Mouse (Mus musculus) R1 (cell line): ENCODE measurements around the gene Gm9964.
A peak's percentile ranks its signal among the peaks of the same experiment; 100 is the strongest.
"Not testable (repeated sequence)": the region's sequence is repeated elsewhere in the genome, so short reads cannot be mapped to it uniquely, and the experiment has no call there.

Source experiments
- DNase-seq: peaks from one replicate; pipeline ENCODE4 v3.0.0-alpha.2; 2018; ENCODE audit warnings: low read depth, low spot score

Gm9964 gene

GRCm38 (mm10) chr11:79299719-79300431, 3.2 kb upstream of the Gm9964 start:
- DNase-seq = no peak

GRCm38 (mm10) chr11:79296167-79296566, 539 bp downstream of the Gm9964 start:
- peak; percentile 56 for DNase-seq

DNA sequence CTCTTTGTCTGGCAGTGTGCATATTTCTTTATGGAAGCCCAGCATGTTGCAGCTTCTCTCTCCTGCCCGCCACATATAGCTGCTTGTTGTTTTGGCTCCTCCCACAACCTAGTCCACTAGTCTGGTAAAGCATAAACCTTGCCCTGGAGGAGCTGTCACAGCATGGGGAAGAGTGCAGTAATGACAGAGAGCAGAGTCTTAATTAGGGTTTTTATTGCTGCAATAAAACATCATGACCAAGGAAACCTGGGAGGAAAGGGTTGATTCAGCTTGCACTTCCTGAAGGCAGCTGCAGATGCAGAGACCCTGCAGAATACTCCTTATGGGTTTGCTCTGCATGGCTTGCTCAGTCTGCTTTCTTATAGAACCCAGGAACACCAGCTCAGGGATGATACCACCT, 2.7 kb downstream of the Gm9964 start:
- DNase-seq = no peak

DNA sequence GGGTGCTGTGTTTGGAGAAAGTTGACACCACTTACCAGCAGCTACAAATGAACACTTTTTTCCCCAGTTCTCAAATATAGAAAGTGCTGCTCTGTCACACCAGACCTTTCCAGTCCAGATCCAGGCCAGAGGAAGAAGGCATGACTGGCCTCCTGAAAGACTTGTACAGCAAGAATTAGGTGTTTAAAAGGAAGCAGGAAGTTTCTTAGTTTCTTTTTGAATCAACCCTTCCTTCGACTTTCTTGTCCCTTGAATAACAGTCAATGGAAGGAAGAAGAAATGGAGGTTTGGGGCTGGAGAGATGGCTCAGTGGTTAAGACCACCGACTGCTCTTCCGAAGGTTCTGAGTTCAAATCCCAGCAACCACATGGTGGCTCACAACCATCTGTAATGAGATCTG, 3.7 kb downstream of the Gm9964 start:
- no peak for DNase-seq

GRCm38 (mm10) chr11:79292130-79292529, 4.6 kb downstream of the Gm9964 start:
- DNase-seq = no peak

DNA sequence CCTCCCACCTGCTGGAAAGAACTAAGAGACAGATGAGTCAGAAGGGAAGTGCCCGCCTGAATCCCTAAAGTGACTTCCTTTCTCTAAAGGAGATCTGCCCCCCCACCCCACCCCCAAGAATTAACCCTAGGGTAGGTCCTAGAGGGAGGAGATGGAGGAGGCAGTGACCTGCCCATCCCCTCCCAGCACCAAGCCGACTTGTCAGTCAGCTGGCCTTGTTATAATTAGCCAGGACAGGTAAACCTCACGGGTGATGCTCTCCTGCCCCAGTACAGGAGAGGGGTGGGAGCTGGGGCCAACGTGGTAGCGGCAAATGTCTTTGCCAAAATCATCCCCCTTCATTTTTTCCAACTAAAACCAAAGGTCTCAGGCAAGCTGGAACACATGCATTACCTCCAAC, 5.1 kb downstream of the Gm9964 start:
- no peak for DNase-seq

DNA sequence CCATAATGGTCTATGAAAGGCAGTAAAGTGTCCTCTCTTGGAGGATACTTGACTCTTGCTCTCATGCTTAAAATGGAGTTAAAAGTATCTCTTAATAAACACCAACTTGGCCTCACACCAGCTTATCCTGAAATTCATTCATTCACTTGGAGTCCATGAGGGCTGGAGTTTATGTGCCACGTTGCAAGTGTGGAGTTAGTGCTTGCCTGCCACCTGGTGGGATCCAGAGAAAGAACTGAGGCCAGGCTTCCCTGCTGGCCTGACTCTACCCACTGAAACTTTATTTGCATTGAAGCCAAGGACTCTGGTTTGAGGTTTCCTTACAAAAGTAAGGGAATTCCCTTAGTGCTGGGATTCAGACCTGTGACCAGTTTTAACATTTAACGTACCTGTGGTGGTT, 6.2 kb downstream of the Gm9964 start:
- DNase-seq = peak; percentile 66

- peak; percentile 84 for DNase-seq
These were observed 7.6 kb downstream of the Gm9964 start for GRCm38 (mm10) chr11:79288913-79289640.

- no peak for DNase-seq
These were observed 8.3 kb downstream of the Gm9964 start for GRCm38 (mm10) chr11:79288278-79288843.

GRCm38 (mm10) chr11:79287447-79287846, 9.3 kb downstream of the Gm9964 start:
- no peak for DNase-seq

GRCm38 (mm10) chr11:79286305-79286799, 10.4 kb downstream of the Gm9964 start:
- DNase-seq = no peak

GRCm38 (mm10) chr11:79283350-79284030, 13.2 kb downstream of the Gm9964 start:
- no peak for DNase-seq

GRCm38 (mm10) chr11:79281396-79281795, 15.3 kb downstream of the Gm9964 start:
- no peak for DNase-seq

- no peak for DNase-seq
These were observed 16.8 kb downstream of the Gm9964 start for GRCm38 (mm10) chr11:79279732-79280405.

DNA sequence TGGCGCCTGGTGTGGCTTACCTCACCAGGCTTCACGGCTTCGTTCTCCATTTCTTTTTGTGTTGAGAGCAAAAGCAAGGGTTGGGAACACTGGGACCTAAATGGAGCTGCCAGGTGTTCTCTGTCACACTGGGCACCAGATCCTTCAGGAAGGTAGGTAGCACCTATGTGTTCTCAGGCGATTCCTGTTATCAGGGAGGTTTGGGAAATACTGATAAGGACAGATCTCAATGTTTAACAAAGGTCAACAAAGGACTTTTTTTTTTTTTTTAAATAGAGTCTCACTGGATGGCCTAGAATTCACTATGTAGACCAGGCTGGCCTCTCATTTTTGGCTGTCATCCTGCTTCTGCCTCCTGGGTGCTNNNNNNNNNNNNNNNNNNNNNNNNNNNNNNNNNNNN, 22.9 kb downstream of the Gm9964 start:
- DNase-seq = no peak

- no peak for DNase-seq
These were observed 23.7 kb downstream of the Gm9964 start for GRCm38 (mm10) chr11:79273039-79273438.

GRCm38 (mm10) chr11:79267171-79267570, 29.5 kb downstream of the Gm9964 start:
- DNase-seq = no peak

- no peak for DNase-seq
These were observed 32.3 kb downstream of the Gm9964 start for GRCm38 (mm10) chr11:79264376-79264775.

- not testable (repeated sequence) for DNase-seq
These were observed 36.6 kb downstream of the Gm9964 start for GRCm38 (mm10) chr11:79260126-79260525.

DNA sequence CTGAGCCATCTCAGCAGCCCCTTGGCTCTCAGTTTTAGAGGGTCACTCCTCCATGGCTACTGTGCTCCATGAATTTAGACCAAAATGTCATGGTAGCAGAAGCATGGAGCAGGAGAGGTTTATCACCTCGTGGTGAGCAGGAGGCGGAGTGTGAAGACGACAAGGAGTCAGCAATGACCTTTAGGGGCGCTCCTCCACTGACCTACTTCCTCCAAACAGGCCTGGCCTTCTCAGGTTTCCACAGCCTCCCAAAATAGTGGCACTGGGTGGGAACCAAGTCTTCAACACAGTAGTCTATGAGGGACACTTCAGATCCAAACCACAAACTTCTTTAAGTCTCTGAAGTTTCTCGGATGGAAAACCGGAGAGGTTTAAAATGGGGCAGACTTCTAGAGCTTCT, 38.0 kb downstream of the Gm9964 start:
- no peak for DNase-seq

GRCm38 (mm10) chr11:79254391-79255098, 42.2 kb downstream of the Gm9964 start, which contains the start of gene Wsb1:
Wsb1 (minus strand) TSS chr11:79254671.
- peak; percentile 91 for DNase-seq
